Mouse (Mus musculus) liver, embryonic 14.5 days (tissue): ENCODE measurements around the gene Gm9732. TPM values are rescaled to one million over a fixed set of nuclear protein-coding genes. Genes with fewer than 3 reads are reported as not detected.
"Not testable (repeated sequence)": the region's sequence is repeated elsewhere in the genome, so short reads cannot be mapped to it uniquely, and the experiment has no call there.

Source experiments
- ATAC-seq: fragments of 200-750 bp; cut with Nextera tagmentation; 2 replicates; pipeline ENCODE4 v1.8.0; 2017; ENCODE audit warnings: moderate number of reproducible peaks, mild to moderate bottlenecking, moderate library complexity; ENCODE audit not compliant: insufficient read depth
- DNase-seq, 3 experiments: peaks; one replicate each; pipeline ENCODE4 v3.0.0-alpha.2; 2012 to 2013; ENCODE audit warnings: low read depth in 3 of 3, low spot score in 3 of 3
- H3K27ac ChIP-seq: fragments of 300-500 bp; sonication (generic); 2 replicates; pipeline ENCODE4 v1.5.1; 2014; ENCODE audit warnings: moderate library complexity, mild to moderate bottlenecking, control low read depth, inconsistent platforms
- H3K27me3 ChIP-seq: fragments of 300-500 bp; sonication (generic); 2 replicates; pipeline ENCODE4 v1.6.1; 2014; ENCODE audit warnings: mild to moderate bottlenecking, low read length, moderate library complexity; ENCODE audit not compliant: control insufficient read depth, insufficient read depth
- H3K36me3 ChIP-seq: fragments of 300-500 bp; sonication (generic); replicated peaks from 2 replicates; pipeline ENCODE4 v1.6.1; 2014; ENCODE audit warnings: low read depth; ENCODE audit not compliant: control insufficient read depth, insufficient read depth
- H3K4me1 ChIP-seq, 2 experiments: fragments of 200-500 bp in 1 of 2; fragments of 300-500 bp in 1 of 2; sonication (generic) in 1 of 2; replicated peaks; 2 replicates each; pipeline ENCODE4 v1.6.1; 2012 to 2014; ENCODE audit warnings: antibody characterized with exemption in 1 of 2, inconsistent platforms in 1 of 2, low read length in 1 of 2; ENCODE audit not compliant: control insufficient read depth in 2 of 2, insufficient read depth in 2 of 2
- H3K4me2 ChIP-seq: fragments of 300-500 bp; sonication (generic); 2 replicates; pipeline ENCODE4 v1.6.1; 2014; ENCODE audit warnings: low read depth, mild to moderate bottlenecking, control low read depth, moderate library complexity
- H3K4me3 ChIP-seq, 2 experiments: fragments of 200-500 bp in 1 of 2; fragments of 300-500 bp in 1 of 2; sonication (generic) in 1 of 2; 2 replicates each; pipeline ENCODE4 v1.5.1; 2012 to 2014; ENCODE audit warnings: low read depth in 2 of 2, low read length in 2 of 2, mild to moderate bottlenecking in 2 of 2, control low read depth in 1 of 2, inconsistent platforms in 1 of 2, moderate library complexity in 1 of 2; ENCODE audit not compliant: insufficient read depth in 1 of 2
- H3K9ac ChIP-seq: fragments of 300-500 bp; sonication (generic); replicated peaks from 2 replicates; pipeline ENCODE4 v1.6.1; 2014; ENCODE audit warnings: mild to moderate bottlenecking, control low read depth, moderate library complexity
- H3K9me3 ChIP-seq: fragments of 300-500 bp; sonication (generic); 2 replicates; pipeline ENCODE4 v1.6.1; 2016; ENCODE audit warnings: low read length, mixed read lengths; ENCODE audit not compliant: control insufficient read depth
- WGBS: fragments of 180-500 bp; shearing (Covaris S2); extraction: QIAGEN DNeasy Blood & Tissue Kit; methylation state at CpG from one replicate; pipeline ENCODE4 v1.1.7; 2014; ENCODE audit not compliant: insufficient replicate concordance; 5-methylcytosine and 5-hydroxymethylcytosine counted together
- polyA plus RNA-seq, 2 experiments: library from polyadenylated mRNA; depleted of rRNA in 1 of 2; stranded (reverse) in 1 of 2; unstranded in 1 of 2; fragments of >200 nt; fragmentation: Nextera tagmentation in 1 of 2; extraction: Ambion mirVana in 1 of 2; gene quantifications; 2 replicates each; pipeline versions ENCODE4 v1.2.1 to v1.2.3; 2012 to 2014

Gene Gm9732
- polyA plus RNA-seq (2012; rRNA removed) = not detected in 2 replicates
- polyA plus RNA-seq (2014; fragmentation: Nextera tagmentation; extraction: Ambion mirVana) = not detected in 2 replicates

DNA sequence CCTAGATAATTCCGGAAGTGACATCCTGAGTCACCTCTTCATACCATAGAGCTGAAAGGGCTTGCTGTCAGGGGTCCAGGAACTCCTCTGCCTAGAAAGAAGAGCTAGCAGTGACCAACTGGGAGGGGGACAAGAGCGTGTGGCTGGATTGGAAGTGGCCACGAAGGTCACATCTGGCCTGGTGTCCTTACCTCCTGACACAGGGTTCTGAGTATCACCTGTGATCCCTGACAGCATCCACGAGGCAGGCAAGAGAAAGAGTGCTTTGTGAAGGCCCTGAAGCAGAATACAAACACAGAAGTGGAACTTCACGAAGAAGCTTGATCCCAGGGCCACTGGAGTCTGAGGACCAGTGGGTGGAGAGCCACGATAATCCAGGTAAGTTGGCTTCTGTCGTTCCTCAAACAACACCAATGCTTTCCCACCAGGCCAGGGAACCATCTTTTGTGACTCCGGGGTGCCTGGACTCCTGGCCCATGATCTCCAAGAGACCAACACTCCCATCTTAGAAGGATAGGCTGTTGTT is at the start of gene Gm9732:
Gm9732 (plus strand) TSS at position 51 of the 526 bp plus-strand sequence.
- not testable (repeated sequence) for H3K36me3 ChIP-seq, H3K4me3 ChIP-seq, H3K27me3 ChIP-seq, H3K4me1 ChIP-seq, DNase-seq, H3K27ac ChIP-seq, H3K9ac ChIP-seq, H3K4me2 ChIP-seq, H3K9me3 ChIP-seq, ATAC-seq
- WGBS = 58% methylated on average over 8 of the region's 8 CpGs

DNA sequence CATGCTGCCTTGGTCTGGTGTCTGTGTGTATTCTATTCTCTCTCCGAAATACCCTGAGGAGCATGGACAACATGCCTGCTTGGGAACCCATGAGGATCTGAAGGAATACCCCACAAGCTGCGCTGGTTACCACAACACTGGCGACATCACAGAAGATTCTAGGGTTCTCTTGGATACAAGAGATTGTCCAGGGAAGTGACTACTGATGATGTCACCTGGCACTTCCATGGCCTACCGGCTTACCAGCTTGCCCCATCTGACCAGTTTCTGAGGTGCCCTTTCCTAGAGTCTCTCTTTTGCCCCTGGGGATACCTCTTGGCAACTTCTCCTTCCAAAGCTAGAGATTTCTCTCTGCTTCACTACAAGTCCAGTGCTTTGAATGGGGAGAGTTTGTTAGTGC is 39.6 kb upstream of the Gm9732 start, which contains the start of gene Gm8122:
Gm8122 (minus strand) TSS at position 101 of the 400 bp plus-strand sequence.
- ATAC-seq, H3K4me2 ChIP-seq, H3K27ac ChIP-seq, DNase-seq, H3K9me3 ChIP-seq, H3K36me3 ChIP-seq, H3K4me1 ChIP-seq, H3K4me3 ChIP-seq, H3K27me3 ChIP-seq, H3K9ac ChIP-seq: not testable (repeated sequence)
- WGBS = 74% methylated on average over 3 of the region's 4 CpGs

DNA sequence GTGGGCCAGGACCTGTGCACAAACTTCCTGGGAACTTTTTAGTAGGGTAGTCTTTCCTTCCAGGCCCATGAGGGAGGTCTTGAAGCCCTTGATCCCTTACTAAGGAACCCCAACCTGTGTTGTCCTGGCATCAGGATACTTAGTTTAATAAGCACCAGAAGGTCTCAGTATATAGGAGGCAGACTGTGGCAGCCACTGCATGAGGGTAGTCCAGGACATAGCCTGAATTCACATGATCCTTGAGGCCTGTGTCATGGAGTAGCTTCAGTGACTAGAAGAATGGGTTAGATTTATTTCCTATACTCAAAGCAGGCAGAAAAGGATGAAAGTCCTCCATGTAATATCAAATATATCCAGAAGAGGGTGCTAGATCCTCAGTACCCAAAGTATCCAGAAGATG is 37.1 kb upstream of the Gm9732 start:
- not testable (repeated sequence) for H3K4me1 ChIP-seq, DNase-seq, H3K27ac ChIP-seq, H3K4me3 ChIP-seq, H3K9ac ChIP-seq, H3K9me3 ChIP-seq, H3K27me3 ChIP-seq, H3K36me3 ChIP-seq, H3K4me2 ChIP-seq, ATAC-seq

DNA sequence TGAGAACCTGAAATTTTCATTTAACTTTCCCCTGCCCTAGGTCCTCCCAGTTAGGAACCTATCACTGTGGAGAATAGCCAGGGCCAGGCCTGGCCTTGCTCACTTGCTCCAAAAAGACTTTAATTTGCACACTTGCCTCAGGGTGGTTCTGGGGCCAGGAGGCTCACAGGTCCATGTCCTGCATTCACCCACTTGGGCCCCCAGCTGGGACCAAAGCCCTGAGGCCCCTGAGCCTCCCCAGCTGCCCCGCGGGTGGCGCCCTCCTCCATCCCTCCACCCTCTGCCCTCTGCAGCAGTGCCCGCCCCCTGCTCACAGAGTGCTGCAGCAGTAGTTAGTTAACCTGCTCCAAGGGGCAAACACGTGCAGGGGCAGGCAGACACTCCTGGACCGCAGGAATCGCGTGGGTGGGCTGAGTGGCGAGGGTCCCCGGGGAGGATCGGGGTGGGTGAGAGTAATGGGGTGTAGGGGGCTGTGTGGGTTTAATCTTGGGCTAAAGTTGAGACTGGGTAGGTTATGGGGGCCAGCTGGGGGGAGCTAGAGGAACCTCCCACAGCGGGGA is 25.1 kb upstream of the Gm9732 start:
- not testable (repeated sequence) for H3K4me2 ChIP-seq, H3K4me1 ChIP-seq, DNase-seq, H3K27ac ChIP-seq, H3K9me3 ChIP-seq, H3K27me3 ChIP-seq, H3K4me3 ChIP-seq, H3K9ac ChIP-seq, H3K36me3 ChIP-seq, ATAC-seq
- 20% methylated on average over 10 of the region's 12 CpGs for WGBS

DNA sequence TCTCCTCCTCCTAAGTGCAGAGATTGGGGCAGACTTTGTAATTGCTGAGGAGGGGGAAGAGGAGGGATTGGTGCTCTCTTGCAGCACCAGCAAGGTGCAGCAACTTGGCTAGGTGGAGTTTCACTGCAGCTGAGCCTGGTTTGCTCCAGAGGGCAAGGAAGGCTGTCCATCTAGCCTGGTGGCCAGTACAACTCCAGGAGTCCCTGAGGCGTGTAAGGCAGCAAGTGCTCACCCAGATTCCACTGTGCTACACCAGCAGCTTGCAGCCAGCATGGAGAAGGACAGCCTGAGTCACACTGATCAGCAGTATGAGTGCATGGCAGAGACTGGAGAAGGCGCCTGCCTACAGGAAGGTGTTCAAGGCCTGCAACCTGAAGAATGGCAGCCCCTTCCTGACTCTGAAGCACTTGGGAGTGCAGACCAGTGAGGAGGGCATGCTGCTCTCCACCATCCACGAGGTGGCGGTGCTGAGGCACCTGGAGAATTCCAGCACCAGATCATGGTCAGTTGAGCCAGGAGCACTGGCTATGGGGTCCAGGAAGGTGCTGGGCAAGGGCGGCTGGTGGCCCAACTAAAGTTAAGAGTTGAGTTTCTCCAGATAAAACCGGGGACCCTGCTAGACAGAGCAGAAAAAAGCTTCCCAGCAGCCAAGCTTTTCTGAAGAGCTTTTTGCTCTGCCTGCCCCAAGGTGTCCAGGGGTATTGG is 24.1 kb upstream of the Gm9732 start:
- H3K4me1 ChIP-seq, H3K36me3 ChIP-seq, H3K4me2 ChIP-seq, H3K9me3 ChIP-seq, H3K27ac ChIP-seq, H3K9ac ChIP-seq, H3K27me3 ChIP-seq, DNase-seq, H3K4me3 ChIP-seq, ATAC-seq: not testable (repeated sequence)
- WGBS = 23% methylated on average over 5 of the region's 6 CpGs

DNA sequence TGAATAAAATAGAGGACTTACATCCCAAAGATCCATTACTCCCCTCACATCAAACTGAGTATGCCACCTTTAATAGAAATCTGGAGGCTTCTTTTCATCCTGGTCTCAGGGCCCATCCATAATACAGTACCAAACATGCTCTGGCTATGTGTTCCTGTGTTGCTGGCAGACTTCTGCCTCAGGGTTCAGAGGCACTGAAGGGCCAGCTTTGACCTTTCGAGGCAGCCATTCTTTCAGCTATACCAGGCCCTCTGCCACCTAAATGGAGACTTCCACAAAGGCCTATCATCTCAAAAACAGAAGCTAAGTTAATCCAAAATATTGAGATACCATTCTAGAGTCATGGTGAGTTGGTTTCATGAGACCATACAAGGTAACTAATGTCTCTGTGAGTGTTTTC is 18.3 kb upstream of the Gm9732 start:
- H3K9ac ChIP-seq = not testable (repeated sequence)
- 33% methylated on average over 1 of the region's 1 CpGs for WGBS

DNA sequence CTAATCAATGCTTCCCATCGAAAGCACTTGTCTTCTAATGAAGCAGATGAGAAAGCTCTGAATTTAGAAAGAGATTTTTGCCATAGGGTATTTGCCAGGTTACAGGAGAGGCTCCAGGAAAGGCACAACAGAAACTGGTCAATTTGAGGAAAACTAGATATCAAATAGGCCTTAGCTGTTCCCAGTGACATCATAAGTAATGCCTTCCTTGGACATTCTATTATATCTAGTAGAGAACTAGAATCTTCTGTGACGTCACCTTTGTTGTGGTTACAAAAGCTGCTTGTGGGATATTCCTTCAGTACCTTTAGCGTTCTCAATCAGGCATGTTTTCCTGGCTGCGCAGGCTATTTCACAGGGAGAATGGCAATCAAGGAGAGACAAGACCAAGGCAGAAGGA is 16.5 kb upstream of the Gm9732 start, which contains the start of gene Gm8126:
Gm8126 (plus strand) TSS at position 301 of the 400 bp plus-strand sequence.
- WGBS = 76% methylated on average over 2 of the region's 4 CpGs
- not testable (repeated sequence) for ATAC-seq, H3K4me2 ChIP-seq, H3K27me3 ChIP-seq, H3K27ac ChIP-seq, H3K4me3 ChIP-seq, H3K36me3 ChIP-seq, H3K4me1 ChIP-seq, H3K9me3 ChIP-seq, H3K9ac ChIP-seq, DNase-seq

More for the DNA sequence above, 18.3 kb upstream of the Gm9732 start:
- H3K4me2 ChIP-seq, H3K27ac ChIP-seq, DNase-seq, H3K36me3 ChIP-seq, H3K4me3 ChIP-seq, H3K27me3 ChIP-seq, H3K4me1 ChIP-seq, ATAC-seq, H3K9me3 ChIP-seq: not testable (repeated sequence)

DNA sequence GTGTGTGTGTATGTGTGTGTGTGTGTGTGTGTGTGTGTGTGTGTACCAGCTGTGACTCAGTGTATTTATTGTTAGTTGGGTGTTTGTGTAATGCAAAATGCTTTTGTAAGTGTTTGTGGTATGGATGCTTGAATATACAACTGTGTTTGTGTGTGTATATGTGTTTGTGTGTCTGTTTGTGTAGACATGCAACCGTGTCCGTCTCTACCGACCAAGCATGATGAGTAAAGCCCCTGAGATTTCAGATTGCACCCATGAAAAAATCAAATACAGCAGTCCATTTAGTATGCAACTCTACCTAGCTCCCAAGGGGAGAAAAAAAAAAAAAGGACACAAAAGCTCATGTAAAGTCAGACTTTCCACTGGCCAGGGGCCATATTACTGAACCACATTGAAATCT is 11.4 kb upstream of the Gm9732 start:
- H3K27me3 ChIP-seq, DNase-seq, H3K27ac ChIP-seq, H3K4me2 ChIP-seq, H3K9ac ChIP-seq, H3K9me3 ChIP-seq, H3K4me1 ChIP-seq, ATAC-seq, H3K4me3 ChIP-seq, H3K36me3 ChIP-seq: not testable (repeated sequence)
- WGBS = 59% methylated on average over 3 of the region's 3 CpGs
